Mouse (Mus musculus) heart, embryonic 13.5 days (tissue): ENCODE measurements around the gene Scfd2. TPM values are rescaled to one million over a fixed set of nuclear protein-coding genes. Genes with fewer than 3 reads are reported as not detected.

Experiments used
- ATAC-seq: fragments of 200-750 bp; cut with Nextera tagmentation; 2 replicates; pipeline ENCODE4 v1.8.0; 2017; ENCODE audit warnings: moderate TSS enrichment; ENCODE audit not compliant: insufficient number of reproducible peaks, low FRiP score, low TSS enrichment; ENCODE audit errors: extremely low read depth
- H3K27ac ChIP-seq: fragments of 300-500 bp; sonication (generic); replicated peaks from 2 replicates; pipeline ENCODE4 v1.5.1; 2015; ENCODE audit warnings: moderate library complexity, mild to moderate bottlenecking, inconsistent platforms
- H3K27me3 ChIP-seq: fragments of 300-500 bp; sonication (generic); replicated peaks from 2 replicates; pipeline ENCODE4 v1.6.1; 2015; ENCODE audit warnings: mild to moderate bottlenecking, inconsistent platforms
- H3K36me3 ChIP-seq: fragments of 300-500 bp; sonication (generic); 2 replicates; pipeline ENCODE4 v1.6.1; 2015; ENCODE audit warnings: mild to moderate bottlenecking, inconsistent platforms
- H3K4me1 ChIP-seq: fragments of 300-500 bp; sonication (generic); 2 replicates; pipeline ENCODE4 v1.6.1; 2015; ENCODE audit warnings: inconsistent platforms
- H3K4me2 ChIP-seq: fragments of 300-500 bp; sonication (generic); 2 replicates; pipeline ENCODE4 v1.6.1; 2015; ENCODE audit warnings: inconsistent platforms, mild to moderate bottlenecking, moderate library complexity
- H3K4me3 ChIP-seq: fragments of 300-500 bp; sonication (generic); 2 replicates; pipeline ENCODE4 v1.5.1; 2015; ENCODE audit warnings: moderate library complexity, mild to moderate bottlenecking, inconsistent platforms
- H3K9ac ChIP-seq: fragments of 300-500 bp; sonication (generic); 2 replicates; pipeline ENCODE4 v1.6.1; 2015; ENCODE audit warnings: inconsistent platforms, mild to moderate bottlenecking, moderate library complexity
- H3K9me3 ChIP-seq: fragments of 300-500 bp; sonication (generic); 2 replicates; pipeline ENCODE4 v1.6.1; 2016; ENCODE audit warnings: inconsistent platforms
- WGBS: fragments of 180-500 bp; shearing (Covaris S2); methylation state at CpG from one replicate; pipeline ENCODE4 v1.1.7; 2015; ENCODE audit warnings: mixed read lengths; 5-methylcytosine and 5-hydroxymethylcytosine counted together
- polyA plus RNA-seq: library from polyadenylated mRNA; unstranded; fragments of >200 nt; fragmentation: Nextera tagmentation; extraction: Ambion mirVana; gene quantifications from 2 replicates; pipeline ENCODE4 v1.2.1, GENCODE M21; 2015

The Scfd2 gene
- polyA plus RNA-seq, 1 experiment from 2014 or later: 12.4 TPM

DNA sequence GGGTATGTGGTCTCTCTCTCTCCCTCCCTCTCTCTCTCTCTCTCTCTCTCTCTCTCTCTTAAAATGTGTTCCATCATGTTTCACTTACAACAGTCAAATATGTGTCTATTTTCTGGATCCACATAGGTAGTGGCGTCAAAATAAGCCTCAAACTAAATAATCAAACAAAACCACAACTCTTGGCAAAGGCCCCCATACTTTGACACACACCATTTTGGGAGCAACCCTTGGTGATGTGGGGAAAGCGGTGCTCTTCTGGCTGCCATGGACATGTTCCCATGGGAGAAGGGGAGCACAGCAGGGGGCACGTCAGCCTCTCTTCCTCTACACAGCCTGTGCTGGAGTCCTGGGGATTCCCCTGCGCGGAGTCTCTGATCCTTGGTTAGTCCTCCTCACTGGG is 340.6 kb downstream of the Scfd2 start:
- WGBS: 76% methylated on average over 5 of the region's 5 CpGs
- peaks cover 74% of the 10 kb centered on the region for H3K4me1 ChIP-seq
- no peak overlapping the region for H3K27ac ChIP-seq
- ATAC-seq: no peak
- no peak overlapping the region for H3K4me3 ChIP-seq
- no peaks in the 10 kb centered on the region for H3K36me3 ChIP-seq
- 0 out of 2 replicates have a peak, but pooled peaks cover 3% of the 10 kb centered on the region for H3K27me3 ChIP-seq
- H3K9me3 ChIP-seq: no peaks in the 10 kb centered on the region
- no peak overlapping the region for H3K4me2 ChIP-seq
- H3K9ac ChIP-seq: no peak overlapping the region

DNA sequence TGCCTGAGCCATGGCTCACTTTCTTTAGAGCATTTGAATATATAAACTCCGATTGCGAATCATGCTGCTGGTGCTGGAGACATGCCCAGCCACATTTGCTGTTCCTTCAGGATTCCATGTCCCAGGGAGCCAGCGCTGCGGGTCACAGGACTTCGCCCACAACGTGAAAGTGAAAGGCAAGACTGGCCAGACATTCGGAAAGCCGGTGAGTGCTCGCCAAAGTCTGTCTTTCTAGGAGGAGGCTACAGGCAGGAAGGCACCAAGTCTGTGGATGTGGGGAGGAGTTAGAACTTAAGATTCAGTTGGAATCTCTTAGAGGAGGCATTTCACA is 341.4 kb downstream of the Scfd2 start:
- Histone ChIP-seq H3K4me2 (peak overlapping the region; percentile 31), H3K27me3 (0 out of 2 replicates have a peak, but pooled peaks cover 3% of the 10 kb centered on the region), H3K9ac (peak overlapping the region; percentile 0; the same call in 1 of the 2 replicates), H3K27ac (peak overlapping the region; percentile 66), H3K4me3 (no peak overlapping the region), H3K36me3 (no peaks in the 10 kb centered on the region), H3K9me3 (no peaks in the 10 kb centered on the region), H3K4me1 (peaks cover 80% of the 10 kb centered on the region)
- WGBS: 44% methylated on average over 9 of the region's 9 CpGs
- no peak for ATAC-seq

DNA sequence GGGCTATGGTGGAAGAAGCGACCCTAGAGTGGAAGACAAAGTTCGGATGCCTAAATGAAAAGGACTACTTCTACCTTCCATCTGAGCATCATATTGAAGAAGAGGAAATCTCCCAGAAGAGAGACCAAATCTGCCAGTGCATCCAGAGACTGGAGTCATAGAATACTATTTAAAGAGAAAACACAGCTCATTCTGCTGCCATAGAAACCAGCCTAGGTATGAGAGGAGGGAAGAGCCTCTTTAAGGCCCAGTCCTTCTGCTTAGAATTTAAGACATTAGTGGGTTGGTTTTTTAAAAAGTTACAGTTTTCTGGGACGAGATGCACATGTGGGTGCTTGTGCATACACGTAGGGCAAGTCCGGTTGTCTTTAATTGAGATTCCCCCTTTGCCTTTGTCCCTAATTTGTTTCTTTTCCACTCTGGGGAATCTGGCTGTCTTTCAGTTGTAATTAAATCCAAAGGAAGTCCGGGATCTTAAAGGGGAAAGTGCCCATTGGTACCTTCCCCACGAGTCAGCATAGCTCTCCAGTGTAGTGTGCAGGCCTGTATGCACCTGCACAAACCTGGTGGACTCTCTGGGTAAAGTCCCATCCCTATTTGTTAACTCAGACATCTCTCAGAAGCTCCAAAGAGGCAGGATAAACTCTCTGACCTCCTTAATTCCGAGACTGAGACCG is 341.9 kb downstream of the Scfd2 start:
- H3K4me1 ChIP-seq: peaks cover 83% of the 10 kb centered on the region
- peak overlapping the region; percentile 31; the same call in 1 of the 2 replicates for H3K4me2 ChIP-seq
- no peaks in the 10 kb centered on the region for H3K9me3 ChIP-seq
- ATAC-seq: no peak
- H3K9ac ChIP-seq: peak overlapping the region; percentile 0; the same call in 1 of the 2 replicates
- H3K27ac ChIP-seq: peak overlapping the region; percentile 66
- WGBS: 66% methylated on average over 9 of the region's 9 CpGs
- H3K36me3 ChIP-seq: no peaks in the 10 kb centered on the region
- H3K4me3 ChIP-seq: no peak overlapping the region
- H3K27me3 ChIP-seq: 0 out of 2 replicates have a peak, but pooled peaks cover 3% of the 10 kb centered on the region

DNA sequence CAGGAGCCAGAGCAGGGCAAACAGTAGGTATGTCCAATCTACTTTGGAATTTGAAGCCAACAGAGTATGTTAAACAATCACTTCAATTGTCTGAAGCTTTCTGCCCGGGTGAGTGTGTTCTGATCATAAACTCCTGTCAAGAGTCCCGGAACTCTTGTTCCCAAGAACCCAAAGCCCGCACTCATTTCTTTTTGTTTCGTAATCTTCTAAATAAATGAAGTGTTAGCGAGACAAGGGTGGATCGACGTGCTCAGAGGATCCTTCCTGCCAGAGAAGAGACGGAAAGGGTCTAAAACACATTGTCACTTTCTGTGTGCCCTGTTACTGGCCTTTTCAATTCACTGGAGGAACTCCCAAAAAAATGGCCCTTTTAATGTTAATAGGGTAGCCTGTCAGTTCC is 342.7 kb downstream of the Scfd2 start:
- 67% methylated on average over 8 of the region's 8 CpGs for WGBS
- Histone ChIP-seq H3K9me3 (no peaks in the 10 kb centered on the region), H3K4me2 (no peak overlapping the region), H3K4me3 (no peak overlapping the region), H3K9ac (no peak overlapping the region; the same call in 1 of the 2 replicates), H3K27me3 (0 out of 2 replicates have a peak, but pooled peaks cover 3% of the 10 kb centered on the region), H3K36me3 (no peaks in the 10 kb centered on the region), H3K4me1 (peaks cover 83% of the 10 kb centered on the region), H3K27ac (peak overlapping the region; percentile 86)
- no peak for ATAC-seq

DNA sequence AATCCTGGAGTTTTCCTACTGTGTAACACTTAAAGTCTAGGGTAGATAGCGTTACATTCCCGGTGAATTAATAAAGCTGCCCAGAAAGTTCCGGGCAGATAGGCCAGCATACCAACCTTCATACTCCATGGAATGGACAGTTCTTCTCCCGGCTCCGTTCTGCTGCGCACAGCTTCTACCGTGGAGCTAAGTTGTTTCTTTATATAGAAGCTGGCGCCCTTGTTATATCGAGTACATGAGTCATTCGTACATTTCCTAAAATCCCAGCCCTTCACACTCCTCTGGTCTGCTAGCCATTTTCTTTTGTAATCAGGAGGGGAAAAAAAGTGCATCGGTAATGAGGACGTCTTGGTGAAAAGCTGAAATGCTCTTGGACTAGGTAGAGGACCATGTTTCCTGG is 343.5 kb downstream of the Scfd2 start:
- Histone ChIP-seq H3K4me2 (peak overlapping the region; percentile 33), H3K27me3 (no peaks in the 10 kb centered on the region), H3K9me3 (no peaks in the 10 kb centered on the region), H3K27ac (peak overlapping the region; percentile 86), H3K9ac (peak overlapping the region; percentile 59), H3K4me1 (peaks cover 85% of the 10 kb centered on the region), H3K36me3 (no peaks in the 10 kb centered on the region), H3K4me3 (no peak overlapping the region)
- ATAC-seq: no peak
- WGBS: 46% methylated on average over 12 of the region's 12 CpGs

DNA sequence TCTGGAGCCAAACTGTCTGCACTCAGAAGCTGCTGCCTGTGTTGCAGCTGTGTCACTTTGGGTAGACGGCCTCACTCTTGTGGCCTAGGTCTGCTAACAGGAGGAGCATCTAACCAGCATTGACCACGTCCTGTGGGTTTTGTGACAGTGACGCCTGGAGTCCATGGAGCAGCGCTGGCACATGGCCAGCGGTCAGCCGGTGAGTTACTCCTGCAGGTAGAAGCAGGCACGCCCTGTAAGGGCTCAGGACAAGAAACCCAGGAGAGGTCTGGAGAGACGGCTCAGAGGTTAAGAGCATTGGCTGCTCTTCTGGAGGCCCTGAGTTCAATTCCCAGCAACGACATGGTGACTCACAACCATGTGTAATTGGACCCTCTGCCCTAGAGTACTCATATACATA is 347.0 kb downstream of the Scfd2 start:
- H3K36me3 ChIP-seq: no peaks in the 10 kb centered on the region
- peak overlapping the region; percentile 61 for H3K9ac ChIP-seq
- no peaks in the 10 kb centered on the region for H3K27me3 ChIP-seq
- 44% methylated on average over 9 of the region's 9 CpGs for WGBS
- H3K4me1 ChIP-seq: peaks cover 68% of the 10 kb centered on the region
- H3K4me2 ChIP-seq: no peak overlapping the region
- peak overlapping the region; percentile 59 for H3K27ac ChIP-seq
- ATAC-seq: no peak
- no peak overlapping the region for H3K4me3 ChIP-seq
- H3K9me3 ChIP-seq: no peaks in the 10 kb centered on the region

DNA sequence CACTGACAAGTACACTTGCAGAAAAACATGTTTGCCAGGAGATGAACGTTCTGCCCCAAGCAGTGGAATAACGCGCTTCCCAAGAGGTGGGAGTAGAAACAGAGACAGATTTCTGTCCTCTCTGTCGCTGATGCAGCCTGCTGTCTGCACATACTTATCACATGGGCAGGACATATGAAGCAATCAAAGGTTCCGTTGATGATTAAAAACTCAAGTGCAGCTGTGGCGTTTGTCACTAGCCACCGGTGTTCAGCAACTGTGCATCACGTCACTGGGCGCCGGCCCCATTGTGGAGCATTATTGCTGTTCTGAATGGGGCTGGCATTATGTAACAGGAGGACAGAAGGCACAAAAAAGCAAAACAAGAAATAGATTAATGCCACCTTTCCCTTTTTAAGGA is 348.4 kb downstream of the Scfd2 start:
- Histone ChIP-seq H3K4me1 (peaks cover 53% of the 10 kb centered on the region), H3K27ac (peak overlapping the region; percentile 36), H3K9ac (no peak overlapping the region), H3K36me3 (no peaks in the 10 kb centered on the region), H3K27me3 (no peaks in the 10 kb centered on the region), H3K4me3 (no peak overlapping the region), H3K9me3 (no peaks in the 10 kb centered on the region), H3K4me2 (no peak overlapping the region)
- 25% methylated on average over 10 of the region's 10 CpGs for WGBS
- no peak for ATAC-seq

DNA sequence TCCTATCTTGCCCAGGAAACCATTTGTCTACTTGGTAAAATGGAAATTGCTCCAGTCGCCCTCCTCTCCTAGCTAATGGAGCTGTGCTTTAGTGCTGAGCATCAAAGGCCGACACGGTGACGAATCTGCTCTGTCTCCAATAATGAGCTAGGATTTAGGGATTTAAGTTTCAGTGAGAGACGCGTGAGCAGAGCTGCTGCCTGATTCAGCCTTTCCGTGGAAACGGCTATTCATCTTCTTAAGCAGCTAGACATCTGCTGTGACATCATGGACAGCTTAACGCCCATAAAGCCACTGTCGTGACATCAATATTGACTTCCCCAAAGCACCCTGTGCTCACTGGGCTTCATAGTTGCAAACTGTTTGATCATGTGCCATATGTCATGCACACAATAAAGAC is 351.3 kb downstream of the Scfd2 start:
- H3K27ac ChIP-seq: no peak overlapping the region
- H3K4me3 ChIP-seq: no peak overlapping the region
- ATAC-seq: no peak
- H3K4me1 ChIP-seq: peaks cover 53% of the 10 kb centered on the region
- no peak overlapping the region for H3K9ac ChIP-seq
- H3K36me3 ChIP-seq: no peaks in the 10 kb centered on the region
- WGBS: 61% methylated on average over 10 of the region's 10 CpGs
- no peaks in the 10 kb centered on the region for H3K27me3 ChIP-seq
- H3K4me2 ChIP-seq: no peak overlapping the region
- H3K9me3 ChIP-seq: no peaks in the 10 kb centered on the region

DNA sequence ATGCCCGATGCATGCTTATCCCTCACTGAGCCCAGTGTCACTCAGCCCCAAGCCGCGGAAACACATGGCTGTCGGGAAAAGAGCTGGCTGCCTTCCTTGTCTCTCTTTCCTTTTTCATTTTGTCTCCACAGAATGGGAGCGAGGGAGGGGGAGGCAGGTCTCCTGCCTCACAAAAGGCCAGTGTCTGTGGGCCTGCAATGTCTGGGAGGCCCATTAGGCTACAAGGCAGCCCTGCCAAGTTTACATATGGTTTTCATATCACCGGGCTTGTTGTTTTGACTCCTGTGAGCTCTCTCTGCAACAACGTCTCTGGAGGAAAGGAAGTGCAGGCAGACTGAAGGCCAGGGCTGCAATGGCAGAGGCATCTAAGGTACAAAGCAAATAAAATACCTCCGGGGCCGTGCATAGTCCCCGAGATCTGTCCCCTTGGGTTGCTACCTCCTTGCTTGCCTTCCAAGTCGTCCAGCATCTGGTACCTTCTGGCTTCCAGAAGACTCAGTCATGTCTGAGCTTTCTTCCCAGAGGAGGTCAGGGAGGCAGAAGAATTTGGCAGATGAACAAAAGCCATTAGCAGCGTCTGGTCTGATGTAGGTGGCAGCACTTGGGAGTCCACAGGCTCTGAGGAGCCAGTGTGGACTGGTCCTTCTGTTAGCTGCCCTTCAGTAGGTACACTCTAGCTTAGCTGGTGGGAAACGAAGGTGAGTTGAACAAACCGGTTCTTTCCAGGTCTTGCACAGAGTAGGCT is 355.9 kb downstream of the Scfd2 start:
- Histone ChIP-seq H3K9me3 (no peaks in the 10 kb centered on the region), H3K27ac (peak overlapping the region; percentile 88), H3K4me3 (no peak overlapping the region), H3K9ac (peak overlapping the region; percentile 12; the same call in 1 of the 2 replicates), H3K4me2 (peak overlapping the region; percentile 33), H3K27me3 (no peaks in the 10 kb centered on the region), H3K36me3 (no peaks in the 10 kb centered on the region), H3K4me1 (peaks cover 61% of the 10 kb centered on the region)
- WGBS: 41% methylated on average over 14 of the region's 14 CpGs
- peak; percentile 33; the same call in 1 of the 2 replicates for ATAC-seq

DNA sequence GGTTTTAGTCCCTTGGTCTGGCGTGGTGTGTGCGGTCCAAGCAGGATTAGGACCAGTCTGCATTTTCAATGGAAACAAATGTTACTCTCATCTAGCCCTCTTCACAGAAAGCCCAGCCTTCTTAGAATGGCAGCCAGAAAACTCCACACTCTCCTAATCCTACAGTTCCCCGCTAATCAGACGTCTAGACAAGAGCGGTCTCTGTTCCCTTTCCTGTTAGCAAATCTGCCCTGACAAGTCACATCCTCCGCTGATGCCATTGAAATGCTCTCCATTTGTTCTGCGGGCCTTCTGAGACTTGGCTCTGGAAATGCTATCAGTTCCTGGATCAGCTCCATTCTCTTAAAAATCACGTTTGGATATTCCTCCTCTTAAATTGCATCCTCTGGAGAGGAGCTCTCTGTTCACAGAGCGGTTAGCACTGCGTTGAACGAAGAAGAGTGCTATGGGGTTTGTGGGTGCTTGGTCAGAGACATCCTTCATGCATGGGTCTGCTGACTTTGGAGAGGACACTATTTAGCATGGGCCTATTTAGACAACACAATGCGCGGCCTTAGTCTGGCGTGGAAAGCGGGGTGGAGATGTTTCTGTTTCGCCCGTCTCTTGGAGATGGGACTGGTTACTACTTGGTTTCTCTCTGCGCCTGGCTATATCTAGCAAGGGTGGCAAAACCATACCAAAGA is 358.3 kb downstream of the Scfd2 start:
- Histone ChIP-seq H3K4me1 (peaks cover 74% of the 10 kb centered on the region), H3K9me3 (no peaks in the 10 kb centered on the region), H3K36me3 (no peaks in the 10 kb centered on the region), H3K9ac (peak overlapping the region; percentile 33; the same call in 1 of the 2 replicates), H3K27ac (peak overlapping the region; percentile 93), H3K4me2 (peak overlapping the region; percentile 58), H3K4me3 (no peak overlapping the region), H3K27me3 (no peaks in the 10 kb centered on the region)
- ATAC-seq: no peak
- WGBS: 51% methylated on average over 18 of the region's 18 CpGs

DNA sequence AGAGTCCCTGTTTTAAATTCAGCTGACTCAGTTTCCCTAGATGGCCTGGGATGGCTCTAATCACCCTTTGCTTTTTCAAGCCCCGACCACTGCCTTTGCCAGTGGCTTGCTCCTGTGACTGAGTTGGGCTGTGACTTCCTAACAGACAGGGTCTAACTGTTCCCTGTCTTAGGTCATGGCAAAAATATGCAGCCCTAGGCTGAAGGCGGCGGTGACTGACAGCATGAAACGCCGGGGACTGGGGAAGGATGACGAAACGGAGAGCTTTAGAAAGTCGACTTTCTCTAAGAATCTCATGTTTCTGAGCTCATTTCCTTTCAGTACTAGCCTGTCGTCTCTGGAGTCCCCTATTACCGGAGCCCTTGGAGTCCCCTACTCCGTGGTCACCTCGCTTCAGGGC is 359.4 kb downstream of the Scfd2 start:
- Histone ChIP-seq H3K4me3 (peak overlapping the region; percentile 19; the same call in 1 of the 2 replicates), H3K9ac (peak overlapping the region; percentile 71), H3K4me1 (peaks cover 81% of the 10 kb centered on the region), H3K9me3 (no peaks in the 10 kb centered on the region), H3K36me3 (no peaks in the 10 kb centered on the region), H3K4me2 (peak overlapping the region; percentile 58), H3K27ac (peak overlapping the region; percentile 93), H3K27me3 (no peaks in the 10 kb centered on the region)
- peak; percentile 51 for ATAC-seq
- WGBS: 20% methylated on average over 12 of the region's 12 CpGs
